Mouse (Mus musculus) cerebral cortex, adult 2 months (tissue): ENCODE data around the gene 1700122O11Rik.

ENCODE experiments used
- WGBS: fragments of 180-500 bp; shearing (Covaris S2); methylation state at CpG from one replicate; pipeline ENCODE4 v1.1.7; 2018; 5-methylcytosine and 5-hydroxymethylcytosine counted together

Gene 1700122O11Rik

DNA sequence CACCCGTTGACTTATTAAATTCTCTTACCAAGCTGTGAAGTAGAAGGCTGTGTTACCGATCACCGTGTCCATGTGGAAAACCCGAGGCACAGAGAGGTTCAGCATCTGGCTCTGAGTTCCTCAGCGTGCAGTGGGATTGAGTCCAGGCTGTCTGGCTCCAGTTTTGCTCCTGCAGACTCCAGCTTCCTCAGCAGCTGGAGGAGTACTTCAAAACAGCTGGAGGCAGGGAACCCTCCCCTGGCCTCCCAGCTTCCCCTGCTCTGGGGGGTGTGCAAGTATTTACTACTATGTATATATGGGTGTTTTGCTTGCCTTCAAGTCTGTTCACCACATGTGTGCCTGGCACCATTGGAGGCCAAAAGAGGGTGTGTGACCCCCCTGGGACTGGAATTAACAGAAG, 9.8 kb downstream of the 1700122O11Rik start:
- 84% methylated on average over 5 of the region's 5 CpGs for WGBS

DNA sequence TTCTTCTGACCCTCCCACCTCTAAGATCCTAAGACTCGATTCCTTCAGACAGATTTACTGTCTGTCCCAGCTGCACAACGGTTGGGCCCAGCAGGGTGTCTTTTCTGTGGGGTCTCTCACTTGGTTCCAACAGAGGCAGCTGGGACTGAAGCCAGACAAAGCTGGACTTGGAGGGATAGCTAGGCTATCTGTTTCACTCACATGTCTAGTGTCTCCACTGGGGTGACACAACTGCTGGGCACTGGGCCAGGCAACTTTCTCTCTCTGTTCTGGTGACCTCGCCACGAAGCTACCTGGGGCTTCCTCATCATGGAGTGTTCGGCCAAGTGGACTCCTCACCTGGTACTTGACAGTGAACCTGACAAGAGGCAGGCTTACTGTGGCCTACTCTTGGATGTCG, 10.4 kb downstream of the 1700122O11Rik start:
- 66% methylated on average over 6 of the region's 6 CpGs for WGBS

DNA sequence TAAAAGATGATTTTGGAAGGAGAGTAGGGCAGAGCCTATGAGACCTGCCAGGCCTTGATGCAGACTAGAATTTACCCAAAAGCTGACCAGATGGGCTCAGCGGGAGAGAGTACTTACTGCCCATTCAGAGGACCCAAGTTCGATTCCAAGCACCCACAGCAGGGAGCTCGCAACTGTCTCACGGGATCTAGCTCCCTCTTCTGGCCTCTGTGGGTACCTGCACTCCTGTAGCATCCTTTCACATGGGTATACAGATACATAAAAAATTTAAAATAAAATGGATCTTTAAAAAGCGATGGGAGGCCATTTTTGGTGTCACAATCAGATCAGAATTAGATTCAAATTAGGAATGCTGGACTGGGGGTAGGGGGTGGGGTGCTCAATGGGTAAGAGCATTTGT, 11.1 kb downstream of the 1700122O11Rik start:
- 95% methylated on average over 5 of the region's 5 CpGs for WGBS

DNA sequence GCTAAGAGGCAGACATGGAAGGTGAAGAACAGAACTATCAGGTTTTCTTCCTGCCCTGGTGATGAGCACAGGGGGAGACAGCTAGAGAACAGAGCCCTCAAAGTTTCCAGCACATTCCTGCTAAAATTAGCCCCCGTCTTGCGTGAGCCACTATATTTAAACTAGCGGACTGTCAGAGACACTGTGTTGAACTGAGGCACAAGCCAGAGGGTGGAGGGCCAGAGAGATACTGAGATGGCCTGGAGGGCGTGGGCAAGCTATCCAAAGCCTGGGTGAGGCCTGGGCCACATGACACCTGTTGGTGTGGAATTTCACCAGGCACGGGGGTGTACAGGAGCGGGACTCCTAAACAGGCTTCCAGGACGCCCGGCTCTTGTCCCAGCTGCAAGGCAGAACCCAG, 14.0 kb downstream of the 1700122O11Rik start:
- 64% methylated on average over 8 of the region's 8 CpGs for WGBS

DNA sequence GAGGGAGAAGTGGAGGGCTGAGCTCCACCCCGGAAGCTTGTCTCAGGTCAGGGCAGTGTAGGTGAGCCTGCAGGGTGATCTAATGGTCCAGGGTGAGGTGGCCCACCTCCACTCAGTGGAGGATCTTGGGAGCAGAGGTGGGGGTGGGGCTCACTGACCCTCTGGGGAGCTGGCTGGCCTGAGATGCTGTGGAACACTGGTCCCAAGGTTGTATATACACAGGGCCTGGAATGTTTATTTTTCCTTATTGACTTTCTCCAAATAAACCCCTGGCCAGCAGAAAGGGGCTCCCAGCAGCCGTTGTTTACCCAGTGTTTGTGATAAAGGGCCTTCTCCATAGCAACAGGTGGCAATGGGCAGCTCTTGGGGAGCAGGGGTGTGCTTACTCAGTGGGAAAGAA, 18.5 kb downstream of the 1700122O11Rik start:
- 57% methylated on average over 2 of the region's 2 CpGs for WGBS

DNA sequence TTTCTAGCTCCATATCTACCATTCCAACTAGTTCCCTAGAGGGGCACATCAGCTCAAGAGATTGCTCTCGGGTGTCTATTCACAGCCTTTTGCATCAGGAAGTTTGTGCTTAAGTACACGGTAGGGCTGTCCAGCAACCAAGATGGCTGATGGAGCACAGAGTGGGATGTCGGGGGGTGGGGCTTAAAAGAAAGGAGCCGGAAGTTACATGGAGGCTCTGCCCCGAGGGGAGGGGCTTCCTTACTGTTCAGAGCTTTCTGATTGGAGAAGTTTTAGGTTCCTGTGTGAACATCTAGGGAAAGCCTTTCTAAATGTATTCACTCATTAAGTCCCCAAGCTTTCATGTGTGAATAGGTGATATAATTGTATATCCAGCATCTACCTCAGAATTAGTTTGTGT, 21.5 kb downstream of the 1700122O11Rik start:
- whole genome bisulfite sequencing = 80% methylated on average over 5 of the region's 5 CpGs

DNA sequence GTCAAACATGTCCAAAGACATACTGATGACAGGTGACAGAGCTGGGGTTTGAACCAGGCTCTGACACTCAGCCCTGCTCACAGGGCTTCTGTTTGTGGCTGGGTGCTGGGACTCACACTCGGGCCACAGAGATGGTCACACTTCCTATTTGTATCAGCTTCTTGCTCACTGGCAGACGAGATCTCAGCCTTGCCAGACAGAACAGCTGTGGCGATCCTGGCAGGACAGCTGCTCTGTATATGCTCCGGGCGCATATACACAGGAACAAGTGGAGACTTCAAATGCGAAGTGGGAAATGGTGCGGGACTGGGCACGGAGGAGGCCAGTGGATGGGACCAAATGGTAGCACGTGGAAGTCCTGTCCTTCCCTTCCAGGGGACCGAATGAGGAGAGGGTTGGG, 25.5 kb downstream of the 1700122O11Rik start:
- WGBS = 61% methylated on average over 10 of the region's 10 CpGs

DNA sequence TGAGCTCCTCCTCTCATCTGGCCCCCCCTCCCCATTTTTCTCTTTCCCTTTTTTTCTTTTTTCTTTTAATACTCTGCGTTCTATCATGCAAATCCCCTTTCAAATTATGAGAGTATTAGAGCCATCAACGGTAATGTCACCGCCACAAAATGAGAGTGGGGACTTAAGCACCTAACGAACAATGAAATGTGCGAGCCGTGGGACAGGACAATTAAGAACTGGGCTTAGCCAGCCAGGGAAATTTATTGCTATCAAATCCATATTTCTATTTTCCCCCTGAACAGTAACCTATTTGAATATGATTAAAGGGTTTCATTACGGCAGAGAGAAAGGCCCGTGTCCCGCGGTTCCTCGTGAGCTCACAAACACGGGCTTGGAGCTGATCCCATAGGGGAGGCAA, 27.0 kb downstream of the 1700122O11Rik start:
- WGBS = 78% methylated on average over 12 of the region's 12 CpGs

DNA sequence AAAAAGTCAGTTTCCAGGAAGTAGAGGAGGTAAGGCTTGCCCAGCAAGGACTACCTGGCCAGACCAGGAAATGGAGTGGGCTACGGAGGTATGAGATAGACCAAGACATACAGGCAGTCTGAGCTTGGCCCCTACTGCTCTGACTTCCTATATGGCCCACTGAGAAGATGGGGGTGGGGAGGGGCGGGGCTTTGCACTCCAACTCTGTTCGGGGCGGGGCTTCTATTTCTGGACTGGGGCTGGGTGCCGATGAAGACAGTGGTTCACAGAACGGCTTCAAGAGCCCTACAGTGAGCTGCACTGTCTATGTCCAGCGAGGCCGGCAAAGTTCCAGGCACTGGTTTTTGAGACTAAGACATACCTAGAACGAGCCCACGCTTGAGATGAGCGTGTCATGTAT, 27.8 kb downstream of the 1700122O11Rik start:
- 82% methylated on average over 11 of the region's 11 CpGs for WGBS

DNA sequence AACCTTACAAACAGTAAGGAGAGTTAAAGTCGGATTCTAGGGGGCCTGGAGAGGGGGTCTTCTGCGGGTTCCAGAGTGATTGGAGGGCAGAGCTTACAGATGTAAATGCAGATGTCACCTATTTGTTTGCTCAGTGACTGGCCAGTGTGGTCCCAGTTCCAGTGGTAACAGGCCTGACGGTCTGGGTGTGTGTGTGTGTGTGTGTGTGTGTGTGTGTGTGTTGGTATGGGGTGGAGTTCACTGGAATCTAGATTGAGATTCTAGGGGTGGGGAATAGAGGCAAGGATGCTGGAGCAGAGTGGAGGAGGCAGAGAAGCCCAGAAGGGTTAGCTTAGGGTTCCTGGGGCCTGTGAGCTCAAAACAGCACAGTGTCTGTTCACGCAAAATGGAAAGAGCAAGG, 32.3 kb downstream of the 1700122O11Rik start:
- 92% methylated on average over 4 of the region's 4 CpGs for WGBS

DNA sequence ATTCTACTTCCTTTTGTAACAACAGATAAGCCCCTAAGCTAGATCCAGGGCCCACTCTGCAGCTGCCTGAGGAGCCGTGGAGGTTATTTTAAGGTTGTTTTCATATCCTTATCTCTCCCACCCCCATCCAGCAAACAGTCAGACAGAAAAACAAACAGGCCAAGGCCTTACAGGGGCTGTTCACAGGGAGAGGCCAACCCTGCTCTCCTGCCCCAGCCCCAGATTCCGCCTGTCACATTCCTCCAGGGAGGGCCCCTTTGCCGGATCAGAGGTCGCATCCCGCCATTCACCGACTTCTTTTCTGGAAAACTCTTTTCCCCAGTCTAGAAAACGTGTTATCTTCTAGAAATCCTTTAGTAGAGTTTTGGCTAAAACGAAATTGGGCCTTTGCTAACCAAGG, 33.0 kb downstream of the 1700122O11Rik start:
- 72% methylated on average over 8 of the region's 8 CpGs for WGBS

DNA sequence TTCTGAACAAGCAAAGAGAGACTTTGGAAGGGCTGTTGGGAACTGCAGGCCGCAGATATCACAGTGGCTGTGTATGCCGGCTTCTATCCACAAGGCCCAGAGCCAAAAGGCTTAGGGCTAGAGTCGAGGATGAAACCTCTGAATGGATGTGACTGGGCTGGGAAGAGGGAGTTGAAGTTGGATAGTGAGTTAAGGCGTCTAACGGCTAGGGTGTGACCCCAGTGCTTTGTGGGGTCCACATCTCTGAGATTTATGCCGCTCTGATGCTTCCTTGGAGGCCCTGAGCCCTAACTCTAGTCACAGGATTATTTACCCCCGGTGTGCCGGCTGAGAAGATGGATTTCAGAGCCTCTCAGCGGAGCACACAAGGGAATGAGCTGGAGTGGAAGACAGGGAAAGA, 33.5 kb downstream of the 1700122O11Rik start:
- WGBS = 82% methylated on average over 9 of the region's 9 CpGs

DNA sequence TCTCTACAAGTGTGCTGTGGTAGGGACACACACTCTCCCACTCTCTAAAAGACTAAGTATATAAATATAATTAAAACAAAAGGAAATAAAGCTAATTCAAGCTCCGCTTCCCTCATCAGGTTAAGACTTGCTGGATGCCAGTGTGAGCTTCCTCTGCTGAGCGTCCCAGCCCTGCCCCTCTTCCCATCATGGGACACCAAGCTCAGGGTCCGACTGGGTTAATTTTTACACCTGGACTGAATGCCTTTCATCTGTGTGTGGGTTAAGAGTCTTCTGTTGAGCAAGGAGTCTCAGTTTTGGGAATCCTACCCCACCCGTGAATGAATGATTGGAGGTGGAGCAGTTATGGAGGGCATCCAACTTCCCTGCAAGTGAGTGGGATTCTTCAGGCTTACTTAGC, 35.6 kb downstream of the 1700122O11Rik start:
- WGBS = 64% methylated on average over 4 of the region's 4 CpGs

DNA sequence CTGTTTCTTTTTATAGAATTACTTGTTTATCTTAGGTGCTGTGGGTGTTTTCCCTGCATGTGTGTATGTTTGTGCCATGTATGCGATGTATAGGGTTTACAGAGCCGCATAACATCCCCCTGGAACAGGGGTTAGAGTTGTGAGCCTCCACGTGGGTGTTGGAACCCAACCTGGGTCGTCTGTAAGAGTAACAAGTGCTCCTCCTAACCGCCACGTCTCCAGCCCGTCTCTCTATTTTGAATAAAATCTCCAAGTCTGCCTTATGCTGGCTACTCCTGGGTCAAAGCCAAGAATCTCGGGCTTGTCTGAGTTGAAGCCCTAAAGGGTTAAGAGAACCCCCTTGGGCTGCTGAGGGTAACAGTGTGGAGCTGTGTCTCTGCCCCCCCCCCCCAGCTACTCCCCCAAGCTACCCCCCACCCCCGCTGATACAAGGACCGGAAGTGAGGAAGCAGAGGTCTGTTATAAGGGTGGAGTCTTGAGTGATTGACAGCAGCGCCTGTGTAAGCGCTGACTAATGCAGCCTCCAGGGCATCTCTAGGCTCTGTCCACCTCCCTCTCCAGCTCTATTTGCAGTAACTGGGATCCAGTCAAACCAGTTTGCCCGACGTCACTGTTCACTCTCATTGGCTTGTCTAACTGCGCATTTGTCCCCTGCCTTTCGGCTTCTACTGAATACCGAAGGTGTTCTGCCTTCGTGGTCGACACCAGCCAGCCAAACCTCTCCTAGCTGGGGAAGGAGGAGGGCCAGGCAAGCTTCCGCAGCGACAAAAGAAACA, 36.3 kb downstream of the 1700122O11Rik start:
- 6% methylated on average over 21 of the region's 21 CpGs for WGBS

DNA sequence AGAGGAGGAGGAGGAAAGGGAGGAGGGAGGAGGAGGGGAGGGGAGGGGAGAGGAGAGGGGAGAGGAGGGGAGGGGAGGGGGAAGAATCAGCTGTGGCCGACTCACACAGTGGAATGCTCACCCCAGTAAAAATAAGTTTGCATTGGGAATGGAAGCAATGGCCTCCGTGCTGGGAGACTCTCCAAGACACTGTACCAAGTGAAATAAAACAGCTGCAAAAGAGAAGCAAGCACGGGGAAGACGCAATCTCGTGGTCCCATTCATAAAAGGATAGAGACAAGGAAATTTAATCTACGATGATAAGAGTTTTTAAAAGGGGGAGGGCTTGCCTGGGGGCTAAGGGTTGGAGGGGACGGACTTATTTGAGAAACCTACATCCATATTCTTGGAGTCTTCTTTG, 36.9 kb downstream of the 1700122O11Rik start:
- WGBS = 9% methylated on average over 7 of the region's 7 CpGs

DNA sequence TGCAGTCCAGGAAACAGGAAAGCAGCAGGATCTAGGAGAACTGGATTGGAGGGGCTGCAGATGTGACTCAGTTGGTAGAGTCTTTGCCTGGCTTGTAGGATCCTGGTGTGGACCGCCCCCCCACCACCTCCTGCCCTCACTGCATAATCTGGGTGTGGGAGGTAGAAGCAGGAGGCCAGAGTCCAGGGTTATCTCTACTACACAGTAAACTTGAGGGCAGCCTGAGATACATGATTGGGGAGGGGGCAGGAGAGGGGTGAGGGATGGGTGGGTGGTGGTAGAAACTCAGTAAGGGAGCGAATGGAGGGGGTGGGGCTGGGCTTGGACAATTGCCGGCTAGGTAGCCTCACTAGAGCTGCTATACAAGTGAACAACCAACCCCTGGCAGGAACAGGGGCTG, 38.3 kb downstream of the 1700122O11Rik start:
- 69% methylated on average over 3 of the region's 3 CpGs for WGBS

DNA sequence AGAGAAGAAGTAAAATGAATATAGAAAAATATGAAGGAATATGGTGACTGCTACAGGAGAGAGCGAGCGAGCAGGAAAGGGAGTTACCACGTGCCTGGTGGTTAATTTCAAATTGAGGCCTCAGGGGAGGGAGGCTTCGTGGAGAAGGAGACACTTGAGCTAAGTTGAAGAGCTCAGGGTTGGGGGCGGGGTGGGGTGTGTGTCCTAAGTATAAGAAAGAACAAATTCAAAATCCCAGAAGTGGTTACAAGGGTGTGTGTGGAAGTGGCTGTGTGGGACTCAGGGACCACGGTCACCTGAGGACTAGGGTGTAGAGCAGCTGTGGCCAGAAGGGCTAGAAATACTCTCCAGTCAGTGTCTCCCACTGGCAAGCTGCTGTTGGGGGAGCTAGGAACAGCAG, 38.7 kb downstream of the 1700122O11Rik start:
- WGBS = 74% methylated on average over 6 of the region's 6 CpGs

DNA sequence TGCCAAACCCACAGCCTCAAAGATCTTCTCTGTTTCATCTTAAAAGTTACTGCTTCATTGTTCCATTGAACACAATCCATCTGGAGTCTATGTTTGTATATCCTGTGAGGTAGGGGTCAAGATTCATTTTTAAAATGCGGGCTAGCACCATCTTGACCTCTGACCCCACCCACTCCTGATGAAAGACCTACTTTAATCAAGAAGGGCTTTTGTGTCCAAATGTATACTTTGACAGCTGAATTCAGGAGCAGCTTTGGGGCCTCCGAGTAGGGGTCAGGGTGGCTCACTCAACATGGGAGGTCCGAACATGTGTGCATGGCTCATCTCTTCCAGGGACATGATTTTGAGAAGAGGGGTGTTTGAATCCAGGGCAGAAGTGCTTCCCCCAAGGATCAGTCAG, 40.3 kb downstream of the 1700122O11Rik start:
- WGBS = 71% methylated on average over 3 of the region's 3 CpGs

DNA sequence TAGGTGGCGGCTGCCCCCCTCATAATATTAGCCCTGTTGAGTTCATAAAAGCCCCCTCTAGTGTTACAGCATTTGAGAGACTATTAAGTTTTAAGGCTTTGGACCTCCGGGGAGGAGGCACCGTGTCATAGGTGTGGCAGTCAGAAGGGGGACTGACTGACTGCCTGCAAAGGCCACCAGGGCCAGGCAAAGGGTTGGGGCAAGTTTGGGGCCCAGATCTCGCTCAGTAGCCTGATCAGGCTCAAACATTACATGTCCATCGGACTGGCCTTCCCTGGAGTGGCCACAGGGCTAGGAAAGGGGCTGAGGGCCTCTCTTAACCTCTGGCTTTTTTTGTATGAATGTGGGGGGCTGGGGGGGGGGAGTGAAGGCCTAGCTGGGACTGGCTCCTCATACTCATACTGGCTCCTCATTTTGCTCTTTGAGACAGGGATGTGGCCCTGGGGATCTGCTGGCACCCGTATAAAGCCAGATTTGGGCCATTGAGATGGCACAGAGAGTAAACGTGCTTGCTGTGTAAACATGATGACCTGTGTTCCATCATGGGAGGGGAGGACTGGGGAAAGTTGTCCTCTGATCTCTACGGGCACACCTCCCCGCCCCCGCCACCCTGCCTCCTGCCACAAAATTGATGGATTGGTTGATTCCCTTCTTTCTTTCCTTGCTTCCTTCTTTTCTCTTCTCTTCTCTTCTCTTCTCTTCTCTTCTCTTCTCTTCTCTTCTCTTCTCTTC, 47.5 kb downstream of the 1700122O11Rik start:
- 78% methylated on average over 10 of the region's 10 CpGs for WGBS

DNA sequence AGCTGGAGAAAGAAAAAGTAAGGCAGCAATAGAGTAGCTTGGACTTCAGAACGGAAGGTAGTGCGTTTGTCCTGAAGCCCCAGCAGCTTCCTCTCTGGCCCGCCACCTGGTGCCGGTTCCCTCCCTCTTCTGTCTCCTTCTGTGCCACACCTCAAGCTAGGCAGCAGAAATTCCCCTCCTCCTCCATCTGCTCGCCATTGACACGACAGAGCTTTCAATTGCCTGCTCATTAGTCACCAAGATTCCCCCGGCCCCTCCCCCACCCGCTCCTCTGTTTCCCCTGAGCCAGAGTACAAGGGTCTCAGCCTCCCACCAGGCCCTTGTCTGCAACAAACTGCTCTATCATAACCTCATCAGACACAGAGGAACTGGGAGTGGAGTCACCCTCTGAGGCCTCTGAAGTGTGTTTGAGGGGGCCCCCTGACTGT, 48.1 kb downstream of the 1700122O11Rik start:
- WGBS = 49% methylated on average over 8 of the region's 8 CpGs

DNA sequence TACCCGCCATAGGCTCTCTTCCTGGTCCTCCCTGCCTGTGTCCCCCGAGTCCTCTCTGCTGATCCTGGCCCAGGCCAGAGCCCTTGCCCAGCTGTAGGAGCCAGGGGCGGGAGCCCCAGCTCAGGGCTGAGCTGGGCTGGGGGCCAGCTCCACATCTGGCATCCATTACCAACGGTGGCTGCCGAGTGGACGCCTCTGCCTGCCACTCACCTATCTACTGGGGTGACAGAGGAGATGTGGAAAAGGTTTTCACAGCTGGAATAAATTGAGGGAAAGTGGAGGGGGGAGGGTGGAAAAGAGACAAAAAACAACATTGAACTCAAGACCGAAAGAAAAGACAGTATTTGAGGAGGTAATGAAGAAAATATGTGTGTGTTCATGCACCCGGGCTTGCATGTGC, 49.3 kb downstream of the 1700122O11Rik start:
- 58% methylated on average over 8 of the region's 8 CpGs for WGBS

DNA sequence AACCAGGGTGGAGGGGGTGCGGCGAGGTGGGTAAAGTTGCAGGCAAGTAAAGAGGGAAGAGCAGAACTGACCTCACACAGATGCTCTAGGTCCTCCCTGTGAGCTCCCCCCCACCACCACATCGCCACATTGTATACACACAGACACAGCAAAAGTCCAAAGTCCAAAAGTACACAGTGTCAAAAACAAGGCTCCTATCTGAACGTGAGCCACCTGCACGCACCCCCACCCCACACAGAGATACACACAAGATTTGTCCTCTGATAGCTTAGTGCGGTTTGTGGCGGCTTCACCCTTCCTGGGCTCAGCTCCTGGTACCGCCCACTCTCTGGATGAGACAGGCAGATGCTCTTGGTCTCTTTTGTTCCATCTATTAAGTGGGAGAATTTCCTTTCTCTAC, 50.0 kb downstream of the 1700122O11Rik start:
- 88% methylated on average over 8 of the region's 8 CpGs for WGBS
